Mouse (Mus musculus) forebrain, embryonic 11.5 days (tissue): ENCODE results near the gene Cldn5. TPM values are rescaled to one million over a fixed set of nuclear protein-coding genes. Genes with fewer than 3 reads are reported as not detected.
A peak's percentile ranks its signal among the peaks of the same experiment; 100 is the strongest.

Experiments used
- ATAC-seq: fragments of 200-750 bp; cut with Nextera tagmentation; replicated peaks from 2 replicates; pipeline ENCODE4 v1.8.0; 2017; ENCODE audit warnings: moderate TSS enrichment; ENCODE audit not compliant: low FRiP score
- DNase-seq: peaks from one replicate; pipeline ENCODE4 v3.0.0-alpha.2; 2017; ENCODE audit warnings: low spot score
- H3K27ac ChIP-seq: fragments of 300-500 bp; sonication (generic); 2 replicates; pipeline ENCODE4 v1.5.1; 2014; ENCODE audit warnings: low read depth, low read length
- H3K27me3 ChIP-seq: fragments of 300-500 bp; sonication (generic); 2 replicates; pipeline ENCODE4 v1.6.1; 2014; ENCODE audit warnings: mild to moderate bottlenecking, low read length, mixed read lengths; ENCODE audit not compliant: control insufficient read depth, insufficient read depth
- H3K36me3 ChIP-seq: fragments of 300-500 bp; sonication (generic); 2 replicates; pipeline ENCODE4 v1.6.1; 2014; ENCODE audit warnings: mild to moderate bottlenecking, low read length, moderate library complexity, mixed read lengths; ENCODE audit not compliant: control insufficient read depth, insufficient read depth
- H3K4me1 ChIP-seq: fragments of 300-500 bp; sonication (generic); replicated peaks from 2 replicates; pipeline ENCODE4 v1.6.1; 2014; ENCODE audit warnings: low read length, mixed read lengths; ENCODE audit not compliant: control insufficient read depth, insufficient read depth
- H3K4me2 ChIP-seq: fragments of 300-500 bp; sonication (generic); 2 replicates; pipeline ENCODE4 v1.6.1; 2014; ENCODE audit warnings: low read depth, mild to moderate bottlenecking, low read length, moderate library complexity, mixed read lengths; ENCODE audit not compliant: severe bottlenecking
- H3K4me3 ChIP-seq: fragments of 300-500 bp; sonication (generic); 2 replicates; pipeline ENCODE4 v1.5.1; 2014; ENCODE audit warnings: low read depth, low read length
- H3K9ac ChIP-seq: fragments of 300-500 bp; sonication (generic); 2 replicates; pipeline ENCODE4 v1.6.1; 2014; ENCODE audit warnings: low read length
- H3K9me3 ChIP-seq: fragments of 300-500 bp; sonication (generic); 2 replicates; pipeline ENCODE4 v1.6.1; 2016; ENCODE audit warnings: low read length, mixed read lengths; ENCODE audit not compliant: control insufficient read depth
- WGBS: fragments of 180-500 bp; shearing (Covaris S2); extraction: QIAGEN DNeasy Blood & Tissue Kit; methylation state at CpG from one replicate; pipeline ENCODE4 v1.1.7; 2014; 5-methylcytosine and 5-hydroxymethylcytosine counted together
- polyA plus RNA-seq: library from polyadenylated mRNA; unstranded; fragments of >200 nt; fragmentation: Nextera tagmentation; extraction: Ambion mirVana; gene quantifications from 2 replicates; pipeline ENCODE4 v1.2.1, GENCODE M21; 2014

The Cldn5 gene
- polyA plus RNA-seq, 1 experiment from 2014 or later = 21.1 TPM

DNA sequence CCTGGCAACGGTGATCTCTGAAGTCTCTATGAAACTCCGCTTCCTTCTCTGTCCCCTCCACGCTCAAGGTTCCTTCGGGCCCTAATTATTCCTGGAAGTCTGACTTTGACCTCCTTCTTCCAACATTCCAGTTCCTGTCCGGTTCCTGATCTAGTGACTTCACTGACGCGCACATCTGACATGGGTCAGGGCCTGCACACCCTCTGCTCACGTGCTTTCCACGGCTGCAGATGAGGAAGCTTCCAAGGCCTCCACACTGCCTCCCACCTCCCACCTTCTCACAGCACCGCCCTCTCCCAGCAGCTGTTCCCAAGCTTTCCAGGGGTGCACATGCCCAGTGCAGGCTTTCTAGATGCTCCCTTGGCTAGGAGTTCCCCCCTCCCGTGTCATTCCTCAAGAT lies 25.5 kb upstream of the Cldn5 start:
- DNase-seq = no peak
- H3K4me2 ChIP-seq = no peak overlapping the region
- H3K4me3 ChIP-seq = no peak overlapping the region
- H3K27ac ChIP-seq = no peak overlapping the region
- WGBS = 89% methylated on average over 11 of the region's 11 CpGs
- no peaks in the 10 kb centered on the region for H3K4me1 ChIP-seq
- no peak for ATAC-seq
- H3K27me3 ChIP-seq = no peaks in the 10 kb centered on the region
- H3K9ac ChIP-seq = no peak overlapping the region
- no peaks in the 10 kb centered on the region for H3K9me3 ChIP-seq
- no peaks in the 10 kb centered on the region for H3K36me3 ChIP-seq

DNA sequence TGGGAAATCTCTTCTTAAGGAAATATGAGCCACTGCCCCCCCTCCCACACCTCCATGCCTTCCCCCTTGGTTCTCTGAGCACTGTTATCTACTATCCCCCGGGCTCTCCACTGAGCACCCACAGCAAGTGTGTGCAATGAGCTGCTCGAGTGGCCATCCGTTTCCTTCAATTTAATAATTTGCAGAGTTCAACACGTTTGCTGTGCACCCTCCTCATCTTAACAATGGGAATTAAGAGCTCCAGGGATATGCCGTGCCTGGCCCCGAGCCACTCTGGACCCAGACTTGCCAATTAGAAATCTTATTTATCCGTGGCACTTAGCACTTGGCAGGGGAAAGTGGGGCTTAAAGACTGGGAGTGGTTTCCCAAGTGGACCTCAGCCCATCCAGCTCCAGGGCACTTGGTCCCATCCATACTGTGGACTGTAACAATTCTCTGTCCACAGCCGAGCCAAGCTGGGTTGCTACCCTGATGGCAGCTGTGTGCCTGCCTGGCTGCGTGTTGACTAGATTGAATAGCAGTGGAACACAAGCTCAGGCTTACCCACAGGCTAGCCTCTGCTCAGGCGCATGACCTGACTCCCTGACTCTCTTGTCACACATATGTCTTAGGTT lies 24.7 kb upstream of the Cldn5 start:
- Histone ChIP-seq H3K36me3 (no peaks in the 10 kb centered on the region), H3K4me3 (no peak overlapping the region), H3K9me3 (no peaks in the 10 kb centered on the region), H3K4me2 (no peak overlapping the region), H3K9ac (no peak overlapping the region), H3K27ac (no peak overlapping the region), H3K4me1 (no peaks in the 10 kb centered on the region), H3K27me3 (no peaks in the 10 kb centered on the region)
- ATAC-seq = no peak
- DNase-seq = no peak
- WGBS = 89% methylated on average over 10 of the region's 10 CpGs

DNA sequence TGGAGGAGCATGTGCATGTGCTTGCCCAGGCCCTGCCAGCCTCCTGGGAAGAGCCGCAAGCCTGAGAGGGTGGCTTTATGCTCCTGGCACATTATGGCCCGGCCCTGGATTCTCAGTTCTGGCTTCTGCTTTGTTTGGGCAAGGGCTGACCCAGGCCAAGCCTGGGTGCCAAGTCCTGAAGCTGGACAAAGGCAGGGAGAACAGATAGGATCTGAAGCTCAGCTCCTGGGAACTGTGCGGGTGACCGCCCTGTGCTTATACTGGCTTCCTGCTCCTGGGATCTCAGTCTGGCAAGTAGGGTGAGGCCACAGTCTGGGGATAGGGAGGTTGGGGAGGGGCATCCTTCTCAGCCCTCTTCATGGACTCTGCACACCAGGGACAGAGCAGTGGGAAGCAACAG lies 14.9 kb upstream of the Cldn5 start:
- no peak for DNase-seq
- no peak overlapping the region for H3K27ac ChIP-seq
- H3K27me3 ChIP-seq = no peaks in the 10 kb centered on the region
- WGBS = 89% methylated on average over 4 of the region's 4 CpGs
- H3K9me3 ChIP-seq = no peaks in the 10 kb centered on the region
- H3K36me3 ChIP-seq = no peaks in the 10 kb centered on the region
- H3K4me2 ChIP-seq = no peak overlapping the region
- H3K4me1 ChIP-seq = no peaks in the 10 kb centered on the region
- H3K4me3 ChIP-seq = no peak overlapping the region
- no peak for ATAC-seq
- no peak overlapping the region for H3K9ac ChIP-seq

DNA sequence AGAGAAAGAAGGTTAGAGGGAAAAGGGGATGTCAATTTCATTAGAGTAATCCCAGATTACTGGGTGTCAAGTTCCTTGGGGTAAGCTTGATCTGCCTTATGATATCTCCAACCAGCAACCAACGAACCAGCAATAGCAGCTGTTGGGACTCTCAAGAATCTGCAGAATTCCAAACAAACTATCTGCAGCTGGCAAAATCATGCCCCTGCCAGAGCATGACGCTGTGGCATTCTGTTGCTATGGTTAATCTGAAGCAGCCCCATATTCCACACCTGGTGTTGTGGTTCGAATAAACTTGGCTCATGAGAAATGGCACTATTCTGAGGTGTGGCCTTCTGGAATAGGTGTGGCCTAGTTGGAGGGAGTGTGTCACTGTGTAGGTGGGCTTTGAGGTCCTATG lies 13.7 kb upstream of the Cldn5 start:
- DNase-seq = no peak
- Histone ChIP-seq H3K9ac (no peak overlapping the region), H3K4me3 (no peak overlapping the region), H3K27me3 (no peaks in the 10 kb centered on the region), H3K4me1 (no peaks in the 10 kb centered on the region), H3K27ac (no peak overlapping the region), H3K36me3 (no peaks in the 10 kb centered on the region), H3K9me3 (no peaks in the 10 kb centered on the region), H3K4me2 (no peak overlapping the region)
- 82% methylated on average over 3 of the region's 3 CpGs for WGBS
- ATAC-seq = no peak

DNA sequence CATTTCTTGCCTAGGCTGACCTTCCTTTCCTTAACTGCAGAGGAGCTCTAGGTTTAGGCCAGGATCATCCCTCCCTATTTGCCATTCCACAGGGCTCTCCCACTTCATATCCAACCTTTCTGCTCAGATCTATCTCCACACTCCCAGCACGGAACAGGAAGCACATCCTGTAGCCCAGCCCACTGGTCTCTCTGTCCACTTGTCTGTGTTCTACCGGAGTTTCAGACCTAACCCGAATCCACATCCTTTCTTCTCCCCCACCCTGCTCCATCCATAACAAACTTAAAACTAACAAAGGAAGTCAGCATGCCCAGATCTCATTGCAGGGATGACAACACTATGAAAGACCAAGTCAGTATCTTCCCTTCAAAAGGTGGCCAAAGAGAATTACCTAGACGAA lies 10.3 kb upstream of the Cldn5 start:
- Histone ChIP-seq H3K27ac (no peak overlapping the region), H3K27me3 (no peaks in the 10 kb centered on the region), H3K4me1 (no peaks in the 10 kb centered on the region), H3K9me3 (no peaks in the 10 kb centered on the region), H3K4me3 (no peak overlapping the region), H3K9ac (no peak overlapping the region), H3K36me3 (no peaks in the 10 kb centered on the region), H3K4me2 (no peak overlapping the region)
- 81% methylated on average over 4 of the region's 4 CpGs for WGBS
- ATAC-seq (no peak), DNase-seq (no peak)

DNA sequence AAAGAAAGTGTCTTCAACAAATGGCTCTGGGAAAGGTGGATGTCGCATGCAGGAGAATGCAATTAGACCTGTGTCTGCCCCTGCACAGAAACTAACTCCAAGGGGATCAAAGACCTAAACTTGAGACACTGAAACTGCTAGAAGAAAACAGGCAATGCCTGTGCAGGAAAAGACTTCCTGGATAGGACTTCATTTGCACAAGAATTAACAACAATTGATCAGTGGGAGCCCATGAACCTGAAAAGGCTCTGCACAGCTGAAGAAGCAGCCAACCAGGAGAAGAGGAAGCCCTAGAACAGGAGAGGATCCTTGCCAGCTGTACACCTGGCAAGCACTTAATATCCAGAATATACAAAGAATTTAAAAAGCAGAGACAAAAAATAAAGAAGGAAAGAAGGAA lies 7.1 kb upstream of the Cldn5 start:
- Histone ChIP-seq H3K4me3 (no peak overlapping the region), H3K4me1 (no peaks in the 10 kb centered on the region), H3K9me3 (no peaks in the 10 kb centered on the region), H3K27me3 (no peaks in the 10 kb centered on the region), H3K27ac (no peak overlapping the region), H3K4me2 (no peak overlapping the region), H3K36me3 (no peaks in the 10 kb centered on the region), H3K9ac (no peak overlapping the region)
- ATAC-seq (no peak), DNase-seq (no peak)
- 73% methylated on average over 1 of the region's 1 CpGs for whole genome bisulfite sequencing

DNA sequence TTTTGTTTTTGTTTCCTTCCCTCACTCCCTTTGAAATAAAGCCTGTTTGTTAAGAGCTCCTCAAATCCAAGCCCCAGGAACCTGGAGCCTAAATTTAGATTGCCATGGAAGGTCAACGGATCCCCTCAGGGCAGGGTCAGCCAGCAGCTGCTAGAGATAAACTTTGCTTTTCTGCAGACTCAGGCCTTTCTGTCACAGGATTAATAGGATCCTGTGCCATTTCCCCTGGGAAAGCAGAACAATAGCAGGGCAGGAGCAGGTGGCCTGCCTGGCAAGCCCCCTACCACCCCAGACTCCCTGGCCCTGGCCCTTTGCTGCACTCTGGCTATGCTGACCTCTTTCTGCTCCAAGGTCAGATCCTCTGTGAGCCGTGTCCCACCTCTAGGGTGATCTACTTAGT lies 2.7 kb upstream of the Cldn5 start:
- peak; percentile 46 for DNase-seq
- H3K36me3 ChIP-seq = no peaks in the 10 kb centered on the region
- no peaks in the 10 kb centered on the region for H3K9me3 ChIP-seq
- no peak overlapping the region for H3K9ac ChIP-seq
- ATAC-seq = no peak
- peaks cover 33% of the 10 kb centered on the region for H3K27me3 ChIP-seq
- no peak overlapping the region for H3K4me2 ChIP-seq
- H3K4me3 ChIP-seq = no peak overlapping the region
- H3K4me1 ChIP-seq = peaks cover 9% of the 10 kb centered on the region; the same call in 1 of the 2 replicates
- no peak overlapping the region for H3K27ac ChIP-seq
- WGBS = 19% methylated on average over 2 of the region's 2 CpGs

DNA sequence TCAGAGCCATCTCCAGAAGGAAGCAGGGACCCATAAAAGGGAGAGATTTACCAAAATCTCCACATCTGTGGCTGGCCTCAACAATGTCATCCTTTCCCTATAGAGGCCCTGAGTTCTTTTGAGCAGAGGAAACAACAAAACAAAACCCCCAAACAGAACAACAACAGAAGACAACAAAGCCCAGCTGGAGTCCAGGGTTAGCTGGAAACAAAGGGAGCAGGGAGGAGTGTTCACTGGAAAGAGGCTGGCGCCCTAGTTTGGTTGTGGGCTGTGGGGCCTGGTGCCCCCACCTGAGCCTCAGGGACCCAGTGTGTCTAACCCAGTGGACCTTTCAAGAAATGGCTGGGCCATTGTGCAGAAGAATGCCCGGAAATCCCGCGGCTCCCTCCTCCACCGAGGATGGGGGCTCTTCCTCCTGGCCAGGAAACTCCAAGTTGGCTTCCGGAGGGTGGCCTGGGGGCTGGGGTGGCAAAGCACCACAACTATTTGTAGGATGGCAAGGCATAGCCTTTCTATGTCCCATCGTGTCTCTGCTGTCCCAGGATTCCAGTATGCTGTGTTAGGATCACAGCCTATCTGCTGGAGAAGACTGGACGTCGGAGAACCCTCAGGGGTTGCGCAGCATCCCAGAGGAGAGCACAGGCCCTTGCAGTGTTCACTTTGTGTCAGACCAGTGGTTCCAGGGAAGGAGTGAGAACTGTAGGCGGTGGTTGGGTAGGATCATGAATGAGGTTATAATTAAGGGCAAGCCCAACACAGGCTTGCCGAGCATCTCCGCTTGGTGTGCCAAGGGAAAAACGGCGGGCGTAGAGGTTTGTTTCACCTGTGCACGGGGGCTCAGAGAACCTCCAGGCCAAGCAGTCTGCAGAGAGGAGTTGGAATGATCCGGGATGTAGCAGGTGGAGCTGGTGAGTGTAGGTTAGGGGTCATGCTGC lies 759 bp upstream of the Cldn5 start:
- Histone ChIP-seq H3K4me1 (peaks cover 9% of the 10 kb centered on the region; the same call in 1 of the 2 replicates), H3K4me2 (peak overlapping the region; percentile 31; the same call in 1 of the 2 replicates), H3K9ac (no peak overlapping the region), H3K36me3 (peaks cover 3% of the 10 kb centered on the region; the same call in 1 of the 2 replicates), H3K9me3 (no peaks in the 10 kb centered on the region), H3K27me3 (peaks cover 37% of the 10 kb centered on the region), H3K4me3 (no peak overlapping the region), H3K27ac (no peak overlapping the region)
- DNase-seq = no peak
- no peak for ATAC-seq
- WGBS = 19% methylated on average over 18 of the region's 18 CpGs
